Mouse (Mus musculus): ENCODE measurements at regions not wholly inside any gene's neighbourhood (a gene's known extent, or its start where the extent isn't known, plus 50 kb on each side); places are given as distances from the start of the nearest gene placed in this dataset.

DNA sequence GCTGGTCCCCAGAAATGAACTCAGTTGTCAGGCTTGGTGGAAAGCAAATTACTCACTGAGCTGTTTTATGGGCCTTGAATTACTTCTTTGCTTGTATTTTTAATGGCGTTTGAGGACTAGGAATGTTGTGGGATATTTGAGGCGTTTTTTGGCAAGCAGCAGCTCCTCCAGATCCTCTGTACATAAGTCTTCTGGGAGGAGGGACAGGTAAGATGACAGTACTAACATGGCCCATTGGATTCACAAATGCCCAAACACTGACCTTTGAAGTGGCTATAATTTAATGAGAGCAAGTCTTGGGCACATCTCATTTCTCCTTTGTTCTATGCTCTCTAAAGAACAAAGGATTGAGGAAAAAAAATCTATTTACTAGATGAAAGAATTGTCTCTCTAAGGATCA, 286.3 kb downstream of the Gm21750 start:
- in situ Hi-C loops (cut with MboI, MseI), result loop anchor here in 1 of 2 experiments (10.0 kb wide), 1 partner anchor 1297 kb away; the partner anchor contains the start of gene Cpb2

DNA sequence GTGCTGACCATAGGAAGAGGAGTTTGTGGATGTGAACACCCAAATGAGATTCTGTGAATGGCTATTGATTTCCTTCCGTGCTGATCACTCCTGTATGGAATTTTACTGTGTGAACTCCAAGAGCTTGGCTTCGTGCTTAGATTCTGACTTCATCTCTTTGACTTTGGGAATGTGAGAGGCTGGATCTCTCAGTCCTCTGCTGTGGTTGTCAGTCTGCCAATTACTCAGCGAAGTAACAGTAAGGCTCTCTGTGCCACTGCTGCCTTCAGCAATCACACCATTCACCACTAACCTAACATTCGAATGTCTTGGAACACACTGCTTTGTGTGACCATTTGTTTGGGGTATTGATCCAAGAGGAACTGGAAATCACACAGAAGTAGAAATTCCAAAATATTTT, 291.5 kb downstream of the Gm21750 start:
- in situ Hi-C loops (cut with MboI, MseI), result no loop called here

DNA sequence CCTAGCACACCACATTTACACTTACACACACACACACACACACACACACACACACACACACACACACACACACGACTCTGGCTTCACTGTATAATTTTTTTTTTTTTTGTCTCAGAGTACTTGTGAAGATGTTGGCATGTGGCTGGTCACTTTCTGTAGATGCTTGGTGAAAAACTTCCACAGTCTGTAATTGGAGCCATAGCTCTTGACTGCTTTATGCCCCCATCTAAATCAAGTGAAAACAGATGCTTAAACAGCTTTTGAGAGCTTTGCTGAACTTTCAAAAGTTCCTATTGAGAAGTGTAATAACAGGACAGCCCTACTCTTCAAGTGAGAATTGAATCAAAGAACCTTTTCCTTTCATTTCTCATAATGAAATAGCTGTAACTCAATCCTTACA, 317.7 kb downstream of the Gm21750 start:
- in situ Hi-C loops (cut with MboI, MseI), result no loop called here

DNA sequence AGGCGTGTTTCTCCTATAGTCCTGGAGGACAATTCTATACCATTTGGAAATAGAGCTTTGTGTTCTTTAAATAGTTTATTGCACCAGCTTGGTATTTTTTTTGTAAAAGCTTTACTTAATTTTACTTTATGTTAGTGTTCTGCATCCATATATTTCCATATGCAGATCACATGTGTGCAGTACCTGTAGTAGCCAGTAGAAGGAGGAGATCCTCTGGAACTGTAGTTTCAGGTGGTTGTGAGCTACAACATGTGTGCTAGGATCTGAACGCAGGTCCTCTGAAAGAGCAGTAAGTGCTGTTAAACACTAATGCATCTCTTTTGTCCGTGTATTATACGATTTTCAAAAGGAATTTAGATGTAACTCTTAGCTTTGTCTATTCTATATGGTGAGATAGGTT, 335.2 kb downstream of the Gm21750 start:
- in situ Hi-C loops (cut with MboI, MseI), result no loop called here

DNA sequence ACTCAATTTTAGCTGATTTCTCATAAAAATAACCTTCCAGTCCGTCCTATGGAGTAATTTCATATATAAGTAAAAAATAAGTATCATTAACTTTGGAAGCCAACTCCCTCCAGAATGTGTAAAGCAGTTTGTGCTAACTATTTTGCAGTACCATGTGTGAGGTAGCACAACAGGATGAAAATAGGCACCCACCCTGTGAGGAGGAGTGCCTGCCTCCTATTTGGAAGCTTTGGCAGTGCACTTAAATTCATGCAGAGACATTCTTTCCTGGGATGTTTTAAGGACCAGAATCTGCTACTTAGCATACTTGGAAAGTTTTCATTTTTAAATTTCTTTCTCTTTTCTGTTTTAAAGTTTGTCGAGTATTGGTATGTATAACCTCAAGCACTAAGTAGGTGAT, 336.8 kb downstream of the Gm21750 start:
- in situ Hi-C loops (cut with MboI, MseI), result no loop called here

DNA sequence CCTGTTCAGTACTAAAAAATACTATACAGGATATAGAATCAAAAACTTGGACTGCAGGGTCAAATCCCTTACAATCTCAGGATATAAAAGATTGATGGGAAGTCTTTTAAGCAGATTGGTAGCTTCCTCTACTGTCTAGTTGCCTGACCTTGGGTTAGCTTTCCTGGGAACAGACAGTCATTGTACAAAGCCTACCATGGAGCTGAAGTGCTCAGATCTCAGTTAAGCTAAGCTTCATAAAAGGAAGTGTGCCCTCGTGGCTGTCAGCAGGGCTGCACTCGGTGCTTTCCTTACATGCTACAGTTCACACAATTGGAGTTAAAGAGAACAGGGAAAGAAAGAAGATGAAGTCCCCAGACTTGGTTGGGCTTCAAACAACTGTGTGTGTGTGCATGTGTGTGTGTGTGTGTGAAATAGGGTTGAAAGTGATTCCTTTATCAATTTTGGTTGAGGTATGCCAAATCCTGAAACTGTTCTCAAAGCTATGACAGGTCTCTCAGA, 338.4 kb downstream of the Gm21750 start:
- in situ Hi-C loops (cut with MboI, MseI), result no loop called here

DNA sequence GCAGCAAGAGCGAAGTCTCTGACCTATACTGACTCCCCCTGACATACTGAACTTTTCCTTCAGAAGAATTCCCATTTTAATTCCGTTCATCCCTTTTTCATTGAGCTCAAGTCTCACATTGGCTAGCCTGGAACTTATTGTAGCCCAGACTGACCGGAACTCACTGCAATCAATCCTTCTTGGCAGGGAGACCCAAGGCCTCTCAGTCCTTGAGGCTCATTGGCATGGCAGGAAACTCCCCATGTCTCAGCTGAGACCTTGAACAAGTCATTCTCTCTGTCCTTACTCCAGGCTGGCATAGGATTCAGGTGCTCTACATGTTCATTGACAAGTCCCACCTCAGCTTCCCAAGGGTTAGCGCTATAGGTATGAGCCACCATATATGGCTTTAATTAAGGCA, 345.9 kb downstream of the Gm21750 start:
- in situ Hi-C loops (cut with MboI, MseI), result no loop called here

DNA sequence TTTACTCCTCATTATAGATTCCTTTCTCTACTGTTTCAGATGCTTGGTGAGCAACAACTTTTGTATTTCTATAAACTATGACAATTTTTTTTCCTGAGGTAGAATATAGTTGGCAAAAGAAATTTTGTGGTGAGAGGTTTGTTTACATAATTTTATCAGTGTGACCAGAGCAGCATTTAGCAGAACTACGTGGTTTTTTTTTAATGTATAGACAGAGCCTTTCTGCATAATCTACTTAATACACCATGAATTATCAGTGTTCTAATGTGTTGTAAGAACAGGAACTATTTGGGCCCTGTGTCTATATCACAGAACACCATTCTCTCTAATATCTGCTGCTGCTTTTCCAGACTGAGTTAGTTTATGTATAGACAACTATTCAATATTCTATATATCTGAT, 350.5 kb downstream of the Gm21750 start:
- in situ Hi-C loops (cut with MboI, MseI), result no loop called here

DNA sequence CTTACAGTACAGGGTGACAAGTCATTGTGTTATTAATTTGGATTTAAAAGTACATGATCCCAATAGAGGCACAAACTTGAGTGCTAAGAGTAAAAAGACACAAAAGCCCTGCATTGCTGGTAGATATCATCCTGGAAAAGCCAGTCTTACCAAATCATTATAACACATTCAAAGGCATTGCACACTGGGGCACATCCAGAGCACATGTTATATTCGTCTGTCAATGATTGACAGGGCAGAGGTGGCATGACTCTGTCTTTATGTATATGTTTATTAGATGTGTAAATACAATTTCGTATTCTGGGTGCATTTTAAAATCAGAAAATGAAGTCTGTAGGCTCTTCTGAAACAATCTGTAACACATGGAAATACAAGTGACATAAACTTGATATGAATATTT, 358.4 kb downstream of the Gm21750 start:
- in situ Hi-C loops (cut with MboI, MseI), result no loop called here

DNA sequence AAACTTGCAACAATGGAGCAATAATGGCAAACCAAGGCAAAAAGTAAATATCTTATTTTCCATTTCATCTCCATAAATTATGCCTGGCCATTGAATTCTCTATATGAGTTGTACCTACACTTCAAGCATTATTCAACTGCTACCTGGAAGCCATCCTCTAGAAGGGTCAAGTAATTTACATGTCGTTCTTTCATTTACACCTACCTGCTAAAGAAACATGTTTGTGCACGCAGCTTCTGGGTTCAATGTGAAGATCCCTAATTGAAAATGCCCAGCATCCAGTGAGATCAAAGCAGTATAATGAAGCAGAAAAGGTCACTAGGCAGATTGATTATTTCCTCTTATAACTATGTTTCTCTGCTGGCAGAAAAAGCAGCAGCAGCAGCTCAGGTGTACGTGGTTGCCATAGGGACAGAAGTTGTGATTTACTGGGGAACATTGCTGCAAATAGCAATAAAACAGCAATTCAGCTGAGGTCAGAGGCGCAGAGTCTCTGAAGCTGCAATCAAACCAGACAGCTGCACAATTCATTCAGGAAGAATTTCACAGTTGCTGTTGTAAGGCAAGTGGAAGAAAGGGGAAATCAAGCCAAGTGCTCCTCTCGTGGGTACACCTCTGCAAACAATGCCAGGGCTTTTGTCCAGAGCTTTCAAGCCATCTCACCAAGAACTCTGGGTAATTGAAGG, 386.1 kb downstream of the Gm21750 start:
- in situ Hi-C loops (cut with MboI, MseI), result loop anchor here in 1 of 2 experiments (10.0 kb wide), 2 partner anchors 658 to 952 kb away; no protein-coding TSS in a partner anchor

DNA sequence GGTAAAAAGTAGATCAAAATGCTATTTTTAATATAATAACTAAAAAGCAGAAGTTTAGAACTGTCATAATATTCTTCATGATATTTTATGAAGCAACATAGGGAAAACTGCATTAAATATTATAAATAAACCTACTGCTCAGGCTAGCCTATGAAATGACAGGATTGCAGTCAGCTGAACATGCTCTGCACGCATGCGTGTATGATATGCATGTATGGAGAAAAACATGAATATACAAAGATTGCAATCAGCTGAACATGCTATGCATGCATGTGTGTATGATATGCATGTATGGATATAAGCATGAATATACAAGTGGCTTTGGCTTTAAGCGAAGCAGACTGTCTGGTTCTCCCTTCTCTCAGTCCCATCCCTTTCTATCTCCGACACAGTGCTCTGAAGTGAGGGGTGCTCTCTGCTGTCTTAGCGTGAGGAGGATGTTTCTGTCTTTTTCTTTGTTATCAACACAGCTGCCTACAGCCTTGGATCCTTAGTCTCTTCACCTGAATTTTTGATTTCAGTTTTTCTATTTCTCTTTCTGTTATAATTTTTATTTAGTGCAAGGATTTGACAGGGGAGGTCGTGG, 386.8 kb downstream of the Gm21750 start:
- in situ Hi-C loops (cut with MboI, MseI), result loop anchor here in 1 of 2 experiments (10.0 kb wide), 2 partner anchors 657 to 953 kb away; no protein-coding TSS in a partner anchor

DNA sequence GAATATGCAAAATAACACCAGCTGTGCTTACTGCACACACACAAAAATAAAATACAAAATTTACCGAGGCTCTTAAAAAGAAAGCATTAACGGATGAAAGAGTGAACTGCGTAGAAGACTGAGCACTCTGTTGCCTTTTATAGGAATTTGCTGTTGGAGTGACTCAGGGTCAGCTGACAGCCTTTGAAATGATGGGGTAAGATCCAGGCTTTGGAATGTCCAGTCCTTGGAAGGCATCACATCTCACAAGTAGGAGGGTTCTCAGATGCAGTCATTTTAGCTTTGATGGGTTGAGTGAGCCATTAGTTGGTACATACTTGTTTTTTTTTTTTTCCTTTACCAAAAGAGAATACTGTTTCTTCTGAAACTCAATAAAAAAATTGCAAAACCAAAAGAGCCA, 387.4 kb downstream of the Gm21750 start:
- in situ Hi-C loops (cut with MboI, MseI), result loop anchor here in 1 of 2 experiments (10.0 kb wide), 2 partner anchors 656 to 954 kb away; no protein-coding TSS in a partner anchor

DNA sequence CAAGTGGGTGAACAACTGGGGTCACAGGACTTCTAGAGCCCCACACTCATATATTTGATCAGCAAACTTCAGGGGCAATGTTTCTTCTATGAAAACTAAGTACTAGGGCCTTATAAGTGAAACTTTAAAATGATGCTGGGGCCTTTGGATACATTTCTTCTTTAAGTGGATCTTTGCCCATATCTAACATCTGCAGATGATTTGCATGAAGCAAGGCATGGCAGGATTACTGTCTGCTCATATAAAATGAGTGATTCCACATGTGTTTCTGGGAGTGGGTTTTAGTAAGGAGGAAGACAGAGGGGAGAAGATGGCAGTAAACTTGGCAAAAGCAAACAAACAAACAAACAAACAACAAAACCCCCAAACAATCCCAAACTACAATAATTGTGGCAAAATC, 405.0 kb downstream of the Gm21750 start:
- in situ Hi-C loops (cut with MboI, MseI), result no loop called here

DNA sequence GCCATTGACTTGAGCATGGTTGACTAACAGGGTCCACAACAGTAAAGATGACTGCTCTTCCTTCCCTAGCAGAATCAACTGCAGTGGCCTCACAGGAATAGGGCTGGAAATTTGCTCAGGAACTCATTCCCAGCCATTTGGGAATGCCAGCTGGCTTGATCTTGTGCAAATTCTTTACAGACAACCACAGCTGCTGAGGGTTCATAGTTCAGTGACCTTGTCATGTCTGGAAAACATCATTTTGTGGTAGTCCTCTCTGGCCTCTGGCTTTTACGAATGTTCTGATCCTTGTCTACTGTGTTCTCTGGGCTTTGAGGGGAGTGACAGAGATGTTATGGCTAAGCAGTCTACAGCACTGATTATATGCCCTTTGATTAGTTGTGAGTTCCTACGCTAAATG, 432.0 kb downstream of the Gm21750 start:
- in situ Hi-C loops (cut with MboI, MseI), result no loop called here

DNA sequence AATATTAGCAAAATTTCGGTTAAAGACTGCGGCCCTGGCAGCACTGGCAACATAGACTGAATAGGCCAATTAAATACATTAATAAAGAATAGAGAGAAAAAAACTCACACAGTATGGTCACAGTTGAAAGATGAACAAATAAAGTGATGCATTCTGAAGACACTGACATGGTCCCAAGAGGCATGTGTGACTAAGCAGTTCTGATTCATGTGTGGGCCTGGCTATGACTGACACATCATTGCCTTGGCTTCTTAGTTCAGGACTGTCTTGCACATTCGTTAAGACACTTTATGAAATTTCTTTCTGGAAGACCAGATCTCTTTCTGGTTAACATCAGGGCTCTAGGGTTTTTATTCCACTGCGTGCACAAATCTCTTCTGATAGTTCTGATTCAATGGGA, 438.7 kb downstream of the Gm21750 start:
- in situ Hi-C loops (cut with MboI, MseI), result no loop called here

DNA sequence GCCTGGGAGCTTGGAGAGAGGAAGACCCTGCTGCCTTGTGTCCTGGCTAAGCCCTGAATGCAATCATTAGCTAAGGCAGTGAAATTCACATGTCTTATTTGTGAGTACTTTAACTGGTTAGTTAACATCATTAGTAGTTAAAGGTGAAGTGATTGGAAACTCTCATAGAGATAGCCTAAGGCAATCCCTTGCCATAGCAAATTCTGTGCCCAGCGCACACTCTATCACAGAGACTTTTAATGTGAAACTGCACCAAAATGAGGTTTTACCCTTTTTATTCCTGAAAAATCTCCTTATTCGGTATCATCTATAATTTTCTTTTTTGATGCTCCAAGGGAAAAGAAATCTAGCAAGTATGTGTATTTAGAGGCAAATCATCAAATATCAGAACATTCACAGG, 451.6 kb downstream of the Gm21750 start:
- in situ Hi-C loops (cut with MboI, MseI), result no loop called here

DNA sequence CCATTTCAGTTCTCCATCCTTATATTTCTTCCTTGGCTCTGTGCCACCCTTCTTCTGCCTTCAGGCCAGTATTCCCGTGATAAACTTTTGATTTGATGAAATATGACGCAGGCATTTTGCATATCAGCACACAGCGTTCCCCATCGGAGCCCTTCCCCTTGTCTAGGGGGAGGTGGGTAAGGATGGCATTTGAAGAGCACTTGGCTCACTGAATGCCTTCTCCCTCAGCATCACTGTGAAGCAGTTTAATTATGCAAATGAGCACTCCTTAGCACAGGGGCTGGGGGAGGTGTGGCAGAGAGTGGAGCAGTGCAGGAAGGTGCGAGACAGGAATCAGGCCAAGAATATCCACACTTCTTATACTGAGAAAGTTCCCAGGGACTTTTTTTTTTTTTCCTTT, 452.1 kb downstream of the Gm21750 start:
- in situ Hi-C loops (cut with MboI, MseI), result no loop called here

DNA sequence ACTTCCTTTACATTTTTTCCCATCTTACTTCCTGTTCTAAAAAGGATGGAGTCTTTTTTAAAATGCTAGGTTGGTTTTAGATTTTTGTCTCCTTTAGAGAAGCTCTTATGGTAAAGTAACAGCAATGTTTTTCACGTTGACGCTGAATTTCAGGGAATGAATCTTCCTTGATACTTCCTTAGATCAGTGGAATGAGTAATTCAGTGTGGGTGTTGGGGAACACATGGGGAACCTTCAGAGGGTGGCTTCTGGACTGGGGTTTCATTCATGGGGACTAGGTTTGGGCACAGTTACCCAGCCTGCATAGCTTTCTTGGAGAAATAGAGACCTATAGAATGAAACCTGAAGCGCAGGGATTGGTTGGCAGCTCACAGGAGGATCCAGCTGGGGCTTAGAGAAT, 452.5 kb downstream of the Gm21750 start:
- in situ Hi-C loops (cut with MboI, MseI), result no loop called here

DNA sequence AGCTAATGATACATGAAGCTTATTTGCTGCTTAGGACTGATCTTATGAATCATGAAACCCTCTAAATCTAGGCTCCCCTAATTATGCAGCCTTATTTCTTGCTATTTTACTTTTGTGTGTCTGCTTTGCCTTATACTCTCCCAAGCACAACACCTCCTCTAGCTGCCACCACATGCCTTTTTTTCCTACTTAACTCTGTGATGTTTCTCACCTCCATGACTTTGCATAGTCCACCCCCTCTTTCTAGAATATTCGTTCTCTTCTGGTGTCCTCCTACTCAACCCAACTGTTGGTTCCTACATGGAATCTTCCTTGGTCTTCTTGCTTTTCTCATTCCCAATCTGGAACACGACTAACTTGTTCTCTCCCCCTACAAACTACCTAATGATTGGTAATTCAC, 456.7 kb downstream of the Gm21750 start:
- in situ Hi-C loops (cut with MboI, MseI), result no loop called here

DNA sequence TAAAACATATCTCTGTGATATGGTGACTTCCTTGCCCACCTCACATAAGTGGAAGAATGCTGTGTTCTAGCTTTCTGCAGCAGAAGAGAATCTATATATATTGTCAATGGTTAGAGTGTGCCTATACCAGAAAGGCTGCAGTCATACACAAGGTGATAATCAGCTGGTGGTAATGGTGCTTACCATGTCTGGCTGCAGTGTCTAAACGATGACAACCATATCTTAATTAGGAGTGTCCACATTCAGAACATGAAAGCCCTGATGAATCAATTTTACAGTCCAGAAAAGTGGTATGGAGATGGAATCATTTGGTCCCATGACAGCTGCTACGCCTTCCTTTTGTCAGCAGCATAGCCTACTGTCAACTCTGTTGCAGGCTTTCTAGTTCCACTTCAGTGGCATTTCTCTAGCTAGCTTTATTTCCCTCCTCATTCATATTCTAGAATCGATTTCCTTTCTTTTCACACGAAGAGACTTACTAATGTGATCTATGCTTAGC, 484.2 kb downstream of the Gm21750 start:
- in situ Hi-C loops (cut with MboI, MseI), result no loop called here

DNA sequence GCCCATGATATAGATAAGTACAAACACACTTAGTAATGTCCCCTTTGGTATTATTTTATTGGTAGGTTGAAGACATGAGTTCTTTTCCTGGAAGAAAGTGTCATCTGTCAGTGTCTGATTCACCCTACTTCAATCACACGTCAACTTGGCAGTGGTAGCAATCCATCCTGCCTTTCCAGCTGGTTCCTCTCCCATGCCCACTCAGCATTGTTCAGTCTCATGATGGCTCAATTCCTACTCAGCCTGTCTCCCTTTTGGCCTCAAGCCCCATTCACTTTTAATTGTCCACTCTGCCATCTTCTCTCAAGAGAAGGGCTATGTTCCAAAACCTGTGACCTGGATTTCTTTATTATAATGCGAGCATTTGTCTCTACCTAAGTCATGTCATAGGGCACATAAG, 474.4 kb upstream of the Htr2a start:
- in situ Hi-C loops (cut with MboI, MseI), result no loop called here

DNA sequence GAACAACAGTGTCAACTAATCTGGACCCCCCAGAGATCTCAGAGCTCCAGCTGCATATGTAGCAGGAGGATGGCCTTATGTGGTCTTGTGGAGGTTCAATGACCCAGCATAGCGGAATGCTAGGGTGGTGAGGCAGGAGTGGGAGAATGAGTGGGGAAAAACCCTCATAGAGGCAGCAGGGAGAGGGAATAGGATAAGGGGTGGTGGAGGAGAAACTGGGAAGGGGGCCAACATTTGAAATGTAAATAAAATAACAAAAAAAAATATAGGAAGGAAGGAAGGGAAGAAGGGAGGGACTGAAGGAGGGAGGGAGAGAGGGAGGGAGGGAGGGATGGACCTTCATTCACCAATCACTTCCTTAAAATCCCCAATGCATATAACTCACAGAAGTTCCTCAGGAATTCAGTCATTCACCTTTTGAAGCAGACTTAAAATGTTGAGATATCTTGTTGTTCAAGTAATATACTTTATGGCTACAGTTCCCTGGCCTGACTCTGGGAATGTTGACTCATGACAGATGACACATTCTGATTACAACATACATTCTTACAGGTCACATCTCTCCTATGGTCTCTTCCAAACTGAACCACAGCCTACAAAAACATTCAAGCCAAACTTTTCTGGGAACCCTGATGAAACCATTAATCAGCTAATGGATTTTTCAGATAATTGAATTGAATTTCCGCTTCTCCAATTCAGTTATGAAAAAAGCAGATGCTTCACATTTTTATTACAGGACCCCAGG, 471.3 kb upstream of the Htr2a start:
- in situ Hi-C loops (cut with MboI, MseI), result no loop called here
